Mouse (Mus musculus) MEL (cell line): ENCODE measurements around the gene Hspa14. TPM values are rescaled to one million over a fixed set of nuclear protein-coding genes. Genes with fewer than 3 reads are reported as not detected.

Experiments
- DNase-seq: peaks from one replicate; pipeline ENCODE4 v3.0.0; 2011; ENCODE audit warnings: low read depth, low spot score
- H3K27ac ChIP-seq: 2 replicates; pipeline ENCODE4 v1.5.1; 2012; ENCODE audit warnings: low read depth, mild to moderate bottlenecking, control low read depth, low read length, moderate library complexity; ENCODE audit not compliant: control insufficient read depth
- H3K27me3 ChIP-seq, 2 experiments: fragments of 150-350 bp in 1 of 2; sonication (generic) in 1 of 2; 2 replicates each; pipeline ENCODE4 v1.6.1; 2012; ENCODE audit warnings: low read length in 2 of 2, mild to moderate bottlenecking in 2 of 2, improper control_type of control experiment in 1 of 2, moderate library complexity in 1 of 2; ENCODE audit not compliant: insufficient read depth in 2 of 2, control insufficient read depth in 1 of 2
- H3K36me3 ChIP-seq, 2 experiments: 2 replicates each; pipeline ENCODE4 v1.6.1; 2012 to 2014; ENCODE audit warnings: low read length in 2 of 2, improper control_type of control experiment in 1 of 2, inconsistent platforms in 1 of 2, mild to moderate bottlenecking in 1 of 2; ENCODE audit not compliant: insufficient read depth in 2 of 2, control insufficient read depth in 1 of 2
- H3K4me1 ChIP-seq, 2 experiments: fragments of 150-350 bp in 1 of 2; sonication (generic) in 1 of 2; 2 replicates each; pipeline ENCODE4 v1.6.1; 2012; ENCODE audit warnings: low read length in 2 of 2, improper control_type of control experiment in 1 of 2, mild to moderate bottlenecking in 1 of 2; ENCODE audit not compliant: insufficient read depth in 2 of 2, control insufficient read depth in 1 of 2
- H3K4me3 ChIP-seq, 2 experiments: fragments of 150-350 bp in 1 of 2; sonication (generic) in 1 of 2; 2 replicates each; pipeline ENCODE4 v1.5.1; 2012; ENCODE audit warnings: low read depth in 2 of 2, low read length in 2 of 2, mild to moderate bottlenecking in 2 of 2, moderate library complexity in 2 of 2, control low read depth in 1 of 2, improper control_type of control experiment in 1 of 2; ENCODE audit not compliant: control insufficient read depth in 1 of 2, insufficient read depth in 1 of 2
- H3K79me2 ChIP-seq: 2 replicates; pipeline ENCODE4 v1.6.1; 2012; ENCODE audit warnings: mild to moderate bottlenecking, low read length, moderate library complexity; ENCODE audit not compliant: control insufficient read depth, poor library complexity, insufficient read depth
- H3K9ac ChIP-seq: 2 replicates; pipeline ENCODE4 v1.6.1; 2012; ENCODE audit warnings: low read depth, mild to moderate bottlenecking, control low read depth, low read length, moderate library complexity; ENCODE audit not compliant: control insufficient read depth, poor library complexity, severe bottlenecking
- H3K9me3 ChIP-seq: fragments of 150-350 bp; sonication (generic); replicated peaks from 2 replicates; pipeline ENCODE4 v1.6.1; 2012; ENCODE audit warnings: mild to moderate bottlenecking, low read length, improper control_type of control experiment, moderate library complexity; ENCODE audit not compliant: insufficient read depth
- CTCF ChIP-seq, 3 experiments: IDR thresholded peaks in 2 of 3; conservative IDR thresholded peaks in 1 of 3; 2 replicates each; pipeline ENCODE4 v1.5.1; 2011 to 2012; ENCODE audit warnings: low read length in 3 of 3, low read depth in 2 of 3, mild to moderate bottlenecking in 2 of 3, improper control_type of control experiment in 1 of 3, inconsistent platforms in 1 of 3, mixed read lengths in 1 of 3, moderate library complexity in 1 of 3; ENCODE audit not compliant: control insufficient read depth in 1 of 3, insufficient read depth in 1 of 3, poor library complexity in 1 of 3, severe bottlenecking in 1 of 3
- E2F4 ChIP-seq: IDR thresholded peaks from 2 replicates; pipeline ENCODE4 v1.6.1; 2011; ENCODE audit warnings: low read depth, low read length, improper control_type of control experiment, borderline replicate concordance
- ETS1 ChIP-seq: IDR thresholded peaks from 2 replicates; pipeline ENCODE4 v1.6.1; 2012; ENCODE audit warnings: low read depth, mild to moderate bottlenecking, inconsistent platforms, low read length, improper control_type of control experiment, moderate library complexity
- GABPA ChIP-seq: IDR thresholded peaks from 2 replicates; pipeline ENCODE4 v1.6.1; 2012; ENCODE audit warnings: low read depth, mild to moderate bottlenecking, inconsistent platforms, low read length, improper control_type of control experiment, moderate library complexity
- GATA1 ChIP-seq: IDR thresholded peaks from 2 replicates; pipeline ENCODE4 v1.6.1; 2011; ENCODE audit warnings: low read depth, low read length, improper control_type of control experiment
- HCFC1 ChIP-seq: IDR thresholded peaks from 2 replicates; pipeline ENCODE4 v1.6.1; 2012; ENCODE audit warnings: low read depth, mild to moderate bottlenecking, inconsistent platforms, low read length, improper control_type of control experiment, moderate library complexity
- KAT2A ChIP-seq: conservative IDR thresholded peaks from 2 replicates; pipeline ENCODE4 v1.6.1; 2012; ENCODE audit warnings: low read depth, low read length, improper control_type of control experiment, inconsistent platforms
- MAX ChIP-seq: IDR thresholded peaks from 2 replicates; pipeline ENCODE4 v1.6.1; 2011; ENCODE audit warnings: low read length, improper control_type of control experiment
- MAZ ChIP-seq: IDR thresholded peaks from 2 replicates; pipeline ENCODE4 v1.6.1; 2012; ENCODE audit warnings: low read depth, mild to moderate bottlenecking, inconsistent platforms, low read length, improper control_type of control experiment
- MYC ChIP-seq: IDR thresholded peaks from 2 replicates; pipeline ENCODE4 v1.6.1; 2011; ENCODE audit warnings: low read depth, mild to moderate bottlenecking, low read length, improper control_type of control experiment, moderate library complexity
- POLR2AphosphoS2 ChIP-seq: IDR thresholded peaks from 2 replicates; pipeline ENCODE4 v1.6.1; 2011; ENCODE audit warnings: low read length, improper control_type of control experiment
- SIN3A ChIP-seq: IDR thresholded peaks from 2 replicates; pipeline ENCODE4 v1.6.1; 2012; ENCODE audit warnings: low read length, improper control_type of control experiment, inconsistent platforms
- UBTF ChIP-seq: IDR thresholded peaks from 2 replicates; pipeline ENCODE4 v1.6.1; 2012; ENCODE audit warnings: low read depth, mild to moderate bottlenecking, inconsistent platforms, low read length, improper control_type of control experiment, moderate library complexity, borderline replicate concordance; ENCODE audit not compliant: insufficient read depth
- polyA plus RNA-seq, 2 experiments: library from polyadenylated mRNA; stranded (reverse) in 1 of 2; unstranded in 1 of 2; fragments of >175 nt in 1 of 2; fragments of >200 nt in 1 of 2; gene quantifications; 2 replicates each; pipeline versions ENCODE4 v1.2.1 to v1.2.4; 2012; ENCODE audit warnings: low replicate concordance in 2 of 2, low read depth in 1 of 2; ENCODE audit not compliant: insufficient read length in 2 of 2, insufficient read depth in 1 of 2, missing spikeins in 1 of 2
- total RNA-seq: library from RNA; depleted of rRNA; stranded (reverse); fragments of 300-350 nt; gene quantifications from 2 replicates; pipeline ENCODE4 v1.2.3, GENCODE M21; 2012

The Hspa14 gene
- total and polyA plus RNA-seq, 3 experiments: 129 to 333 (median 161) TPM

- peak overlapping the region; percentile 79 for H3K27ac ChIP-seq
- H3K27me3 ChIP-seq: no peaks in the 10 kb centered on the region
- peak; percentile 74 for DNase-seq
- TF ChIP-seq MAZ: peak; percentile 16; the same call in 1 of the 2 replicates
- TF ChIP-seq HCFC1: 0 out of 2 replicates have a peak, but pooled peaks have one; percentile 6
- peak; percentile 33; the same call in 1 of the 2 replicates for TF ChIP-seq ETS1
- TF ChIP-seq GATA1: no peak
- H3K36me3 ChIP-seq: peaks cover 3 to 9% of the 10 kb centered on the region in 2 experiments
- no peaks in the 10 kb centered on the region for H3K9me3 ChIP-seq
- peaks cover 4% of the 10 kb centered on the region in 2 experiments; a peak in 3 of 4 replicates for H3K4me1 ChIP-seq
- peaks cover 24% of the 10 kb centered on the region for H3K79me2 ChIP-seq
- peak overlapping the region; percentile 91 for H3K9ac ChIP-seq
- peak overlapping the region; percentile 88 for H3K4me3 ChIP-seq
Measured at GRCm38 (mm10) chr2:3473891-3474290, 38.7 kb downstream of the Hspa14 start.

- H3K4me3 ChIP-seq: no peak overlapping the region
- TF ChIP-seq POLR2AphosphoS2 (no peak), MYC (no peak), CTCF (IDR thresholded peaks at IDR 0.05 in 2 of 3, conservative IDR thresholded peaks at IDR 0.05 in 1 of 3; ENCODE audit: control insufficient read depth in 1 of 3, insufficient read depth in 1 of 3, low read depth in 2 of 3, low read length in 3 of 3, poor library complexity in 1 of 3, severe bottlenecking in 1 of 3) (peak in 2 of 3 experiments; percentile 4 to 25; a peak in 2 of 6 replicates)
- no peak overlapping the region for H3K27ac ChIP-seq
- no peaks in the 10 kb centered on the region for H3K9me3 ChIP-seq
- DNase-seq: peak; percentile 21
- no peak overlapping the region for H3K9ac ChIP-seq
- H3K79me2 ChIP-seq: no peaks in the 10 kb centered on the region
- no peaks in the 10 kb centered on the region for H3K4me1 ChIP-seq
- peaks cover 3 to 15% of the 10 kb centered on the region in 2 experiments; a peak in 3 of 4 replicates for H3K36me3 ChIP-seq
- no peaks in the 10 kb centered on the region for H3K27me3 ChIP-seq
Measured at GRCm38 (mm10) chr2:3456590-3456989, 56.0 kb downstream of the Hspa14 start.

GRCm38 (mm10) chr2:3453096-3453495, 59.5 kb downstream of the Hspa14 start:
- H3K36me3 ChIP-seq: peaks cover 2 to 3% of the 10 kb centered on the region in 2 experiments; a peak in 3 of 4 replicates

GRCm38 (mm10) chr2:3449431-3449830, 63.2 kb downstream of the Hspa14 start:
- H3K79me2 ChIP-seq: no peaks in the 10 kb centered on the region
- TF ChIP-seq SIN3A (no peak), KAT2A (no peak), UBTF (no peak)
- H3K27ac ChIP-seq: no peak overlapping the region
- H3K9me3 ChIP-seq: no peaks in the 10 kb centered on the region
- no peaks in the 10 kb centered on the region for H3K27me3 ChIP-seq
- peaks cover 3 to 17% of the 10 kb centered on the region in 2 experiments; a peak in 3 of 4 replicates for H3K36me3 ChIP-seq
- no peak overlapping the region for H3K9ac ChIP-seq
- H3K4me1 ChIP-seq: peaks cover 0 to 6% of the 10 kb centered on the region in 2 experiments; a peak in 1 of 4 replicates
- no peak for DNase-seq
- no peak overlapping the region for H3K4me3 ChIP-seq

More at GRCm38 (mm10) chr2:3453096-3453495, 59.5 kb downstream of the Hspa14 start:
- peak; percentile 29 for DNase-seq
- Histone ChIP-seq H3K79me2 (no peaks in the 10 kb centered on the region), H3K27ac (no peak overlapping the region), H3K4me1 (no peaks in the 10 kb centered on the region), H3K27me3 (no peaks in the 10 kb centered on the region)
- no peak for TF ChIP-seq GABPA
- no peak for TF ChIP-seq E2F4
- TF ChIP-seq MAX: no peak
- TF ChIP-seq, all 39 proteins: peak for 0
- Histone ChIP-seq H3K9ac (no peak overlapping the region), H3K4me3 (no peak overlapping the region), H3K9me3 (no peaks in the 10 kb centered on the region)
